Mouse (Mus musculus): Measurements from ENCODE around the gene Ahdc1.

- TF ChIP-seq EP300 (IDR thresholded peaks at IDR 0.05; ENCODE audit: low read length), result no peak
- no peak for TF ChIP-seq POLR2A (IDR thresholded peaks at IDR 0.05; ENCODE audit: low read depth, low read length)
- no peak for TF ChIP-seq CTCF (conservative IDR thresholded peaks at IDR 0.05 in 1 of 2, IDR thresholded peaks at IDR 0.05 in 1 of 2; ENCODE audit: low read depth in 2 of 2, low read length in 2 of 2)
- TF ChIP-seq GABPA (IDR thresholded peaks at IDR 0.05; ENCODE audit: insufficient replicate concordance, low read depth, low read length), result no peak
- TF ChIP-seq TCF12 (IDR thresholded peaks at IDR 0.05; ENCODE audit: low read depth, low read length), result no peak
- no peak for TF ChIP-seq CHD2 (IDR thresholded peaks at IDR 0.05; ENCODE audit: low read length)
- TF ChIP-seq USF1 (IDR thresholded peaks at IDR 0.05; ENCODE audit: low read depth, low read length), result no peak
- no peak for TF ChIP-seq MAFK (IDR thresholded peaks at IDR 0.05; ENCODE audit: insufficient replicate concordance, low read length)
- no peak for TF ChIP-seq MXI1 (IDR thresholded peaks at IDR 0.05; ENCODE audit: low read depth, low read length)
- TF ChIP-seq MAX (IDR thresholded peaks at IDR 0.05; ENCODE audit: low read length), result no peak
Measured at GRCm38 (mm10) chr4:133093481-133094033, 82.5 kb downstream of the Ahdc1 start.
